11 mouse cellular contexts compared by ENCODE assay signal in the genomic region with DNA sequence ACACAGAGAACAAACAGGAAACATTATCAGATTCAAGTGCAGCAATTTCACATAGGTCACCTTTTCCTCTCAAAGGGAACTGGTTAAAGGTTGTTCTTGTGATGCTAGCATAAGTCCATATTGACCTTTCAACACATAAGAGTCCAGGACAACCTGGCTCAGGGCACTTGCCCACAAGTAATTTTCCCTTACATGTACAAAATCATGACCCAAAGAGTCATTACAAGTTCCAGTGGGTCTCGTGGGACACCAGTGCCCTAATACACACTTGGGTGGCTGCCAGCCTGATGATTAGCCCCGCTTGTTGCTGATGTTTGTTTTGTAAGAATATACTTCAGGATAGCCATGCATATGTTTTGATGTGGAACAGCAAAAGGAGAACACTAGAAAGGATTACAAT.
DNase-seq lines count a peak whose midpoint lies in the region; ATAC-seq and TF ChIP-seq lines count a peak whose summit lies in the region.
"Had no signal": no experiment of that assay in that cellular context is flagged by ENCODE, and none has a peak within 500 bp of the region (broad histone marks: within the 10 kb centered on the region; RNA-seq: fewer than 3 reads in every experiment).

No protein-coding gene starts in this region.

- no peak for TF ChIP-seq CTCF in kidney, adult 2 months (conservative IDR thresholded peaks at IDR 0.05; ENCODE audit: insufficient read depth, insufficient read length, low read depth, low read length)

- no peak overlapping the region for H3K9ac ChIP-seq in kidney, embryonic 14.5 days (ENCODE audit: low read depth, low read length)
- H3K9ac ChIP-seq: heart, embryonic 15.5 days; liver, embryonic 14.5 days had no signal

- H3K4me2 ChIP-seq in kidney, embryonic 14.5 days (replicated peaks; ENCODE audit: low read depth, low read length): no peak overlapping the region
- H3K4me2 ChIP-seq: heart, embryonic 15.5 days had no signal

- DNase-seq in adrenal gland, adult 2 months: peak; percentile 19
- DNase-seq in adrenal gland, adult 8-10 months: no peak
- DNase-seq in kidney, adult 2 months: peak; percentile 15
- peak; percentile 23 to 65 for DNase-seq in kidney, postnatal 25 days
- no peak for DNase-seq in yolk sac, embryonic 10.5 days (ENCODE audit: low spot score)
- DNase-seq in thymus, postnatal 4 days: no peak

- no peaks in the 10 kb centered on the region for H3K27me3 ChIP-seq in kidney, adult 2 months (replicated peaks; ENCODE audit: control insufficient read depth, insufficient read depth, low read length)
- H3K27me3 ChIP-seq in kidney, embryonic 14.5 days (ENCODE audit: control insufficient read depth, insufficient read depth, low read length): no peaks in the 10 kb centered on the region
- H3K27me3 ChIP-seq: heart, embryonic 15.5 days had no signal

- no peaks in the 10 kb centered on the region for H3K36me3 ChIP-seq in kidney, adult 2 months (ENCODE audit: control insufficient read depth, insufficient read depth, low read length)
- no peaks in the 10 kb centered on the region for H3K36me3 ChIP-seq in kidney, embryonic 14.5 days (ENCODE audit: control insufficient read depth, insufficient read depth, low read length)
- H3K36me3 ChIP-seq: heart, embryonic 15.5 days had no signal

- H3K4me1 ChIP-seq in kidney, adult 2 months (ENCODE audit: control insufficient read depth, insufficient read depth, low read length): no peaks in the 10 kb centered on the region
- H3K4me1 ChIP-seq in kidney, embryonic 14.5 days (ENCODE audit: control insufficient read depth, insufficient read depth, low read length): peaks cover 16% of the 10 kb centered on the region
- peaks cover 8% of the 10 kb centered on the region; the same call in 1 of the 2 replicates for H3K4me1 ChIP-seq in brown adipose tissue, adult 24 weeks (ENCODE audit: control insufficient read depth, insufficient read depth, insufficient read length, low read length)

- H3K4me3 ChIP-seq in kidney, adult 2 months (ENCODE audit: insufficient read depth, low read depth, low read length): no peak overlapping the region
- H3K4me3 ChIP-seq in kidney, embryonic 14.5 days (ENCODE audit: low read length): no peak overlapping the region
- no peak overlapping the region for H3K4me3 ChIP-seq in brown adipose tissue, adult 24 weeks (ENCODE audit: insufficient read depth, low read depth, low read length)
- H3K4me3 ChIP-seq: heart, embryonic 15.5 days; myocyte had no signal

- no peak for ATAC-seq in kidney, embryonic 14.5 days (ENCODE audit: low FRiP score, low TSS enrichment)

- no peaks in the 10 kb centered on the region; the same call in 1 of the 2 replicates for H3K9me3 ChIP-seq in kidney, embryonic 14.5 days (ENCODE audit: control insufficient read depth, low read length)
- H3K9me3 ChIP-seq: heart, embryonic 15.5 days had no signal

- 21% methylated on average over 2 of the region's 2 CpGs for WGBS in kidney, adult 2 months
- 31% methylated on average over 2 of the region's 2 CpGs for WGBS in kidney, embryonic 14.5 days

- no peak overlapping the region for H3K27ac ChIP-seq in kidney, adult 2 months (ENCODE audit: insufficient read depth, low read depth, low read length)
- H3K27ac ChIP-seq in kidney, embryonic 14.5 days (ENCODE audit: low read depth, low read length): no peak overlapping the region
- peak overlapping the region; percentile 97 for H3K27ac ChIP-seq in brown adipose tissue, adult 24 weeks (replicated peaks; ENCODE audit: low read depth, low read length)
- H3K27ac ChIP-seq: heart, embryonic 15.5 days; liver, embryonic 14.5 days had no signal

- no peak for TF ChIP-seq POLR2A in kidney, adult 2 months (IDR thresholded peaks at IDR 0.05; ENCODE audit: low read depth, low read length)

Comparison
In these comparisons a context has a peak if more than half of its experiments do, and no peak if none do; other contexts are left out.
1. DNase-seq: peak in adrenal gland, adult 2 months (single experiment), kidney, adult 2 months (single experiment) and kidney, postnatal 25 days (2 of 2); none in adrenal gland, adult 8-10 months (single experiment), yolk sac, embryonic 10.5 days (single experiment) and thymus, postnatal 4 days (single experiment).